Mouse (Mus musculus): ENCODE measurements around the gene Fez1. TPM values are rescaled to one million over a fixed set of nuclear protein-coding genes. Genes with fewer than 3 reads are reported as not detected.

Gene Fez1
- polyA plus RNA-seq, 1 experiment from 2014 or later: 2.3 TPM

GRCm38 (mm10) chr9:36833914-36834313 lies 12.2 kb downstream of the Fez1 start:
- WGBS: 43% methylated on average over 3 of the region's 3 CpGs
- ATAC-seq (ENCODE audit: extremely low read depth, insufficient number of reproducible peaks, low FRiP score, low TSS enrichment): no peak
- Histone ChIP-seq H3K27me3 (replicated peaks) (peaks cover 30% of the 10 kb centered on the region), H3K4me1 (peaks cover 9% of the 10 kb centered on the region), H3K27ac (replicated peaks) (no peak overlapping the region), H3K9me3 (no peaks in the 10 kb centered on the region), H3K36me3 (no peaks in the 10 kb centered on the region), H3K9ac (no peak overlapping the region), H3K4me2 (peak overlapping the region; percentile 87), H3K4me3 (peak overlapping the region; percentile 58; the same call in 1 of the 2 replicates)

GRCm38 (mm10) chr9:36846346-36846745 lies 24.7 kb downstream of the Fez1 start:
- H3K4me2 ChIP-seq: no peak overlapping the region
- H3K27me3 ChIP-seq (replicated peaks): no peaks in the 10 kb centered on the region
- ATAC-seq (ENCODE audit: extremely low read depth, insufficient number of reproducible peaks, low FRiP score, low TSS enrichment): no peak
- H3K4me3 ChIP-seq: no peak overlapping the region
- no peaks in the 10 kb centered on the region for H3K9me3 ChIP-seq
- H3K27ac ChIP-seq (replicated peaks): no peak overlapping the region
- no peaks in the 10 kb centered on the region for H3K36me3 ChIP-seq
- no peak overlapping the region for H3K9ac ChIP-seq
- no peaks in the 10 kb centered on the region for H3K4me1 ChIP-seq
- 46% methylated on average over 4 of the region's 4 CpGs for WGBS

- WGBS: 67% methylated on average over 2 of the region's 2 CpGs
- Histone ChIP-seq H3K36me3 (no peaks in the 10 kb centered on the region), H3K4me2 (no peak overlapping the region), H3K9me3 (no peaks in the 10 kb centered on the region), H3K9ac (no peak overlapping the region), H3K4me1 (no peaks in the 10 kb centered on the region), H3K4me3 (no peak overlapping the region), H3K27me3 (replicated peaks) (no peaks in the 10 kb centered on the region), H3K27ac (replicated peaks) (no peak overlapping the region)
- ATAC-seq (ENCODE audit: extremely low read depth, insufficient number of reproducible peaks, low FRiP score, low TSS enrichment): no peak
These were observed 27.0 kb downstream of the Fez1 start for GRCm38 (mm10) chr9:36848661-36849060.

- H3K9ac ChIP-seq: no peak overlapping the region
- H3K36me3 ChIP-seq: no peaks in the 10 kb centered on the region
- H3K27ac ChIP-seq (replicated peaks): no peak overlapping the region
- WGBS: 39% methylated on average over 1 of the region's 1 CpGs
- H3K4me1 ChIP-seq: no peaks in the 10 kb centered on the region
- H3K9me3 ChIP-seq: no peaks in the 10 kb centered on the region
- H3K4me2 ChIP-seq: no peak overlapping the region
- H3K4me3 ChIP-seq: no peak overlapping the region
- no peak for ATAC-seq (ENCODE audit: extremely low read depth, insufficient number of reproducible peaks, low FRiP score, low TSS enrichment)
- H3K27me3 ChIP-seq (replicated peaks): no peaks in the 10 kb centered on the region
These were observed 28.4 kb downstream of the Fez1 start for GRCm38 (mm10) chr9:36850091-36850490.

- Histone ChIP-seq H3K4me1 (no peaks in the 10 kb centered on the region), H3K4me3 (no peak overlapping the region), H3K27me3 (replicated peaks) (no peaks in the 10 kb centered on the region), H3K36me3 (no peaks in the 10 kb centered on the region), H3K9me3 (no peaks in the 10 kb centered on the region), H3K4me2 (no peak overlapping the region), H3K27ac (replicated peaks) (no peak overlapping the region), H3K9ac (no peak overlapping the region)
- ATAC-seq (ENCODE audit: extremely low read depth, insufficient number of reproducible peaks, low FRiP score, low TSS enrichment): no peak
- WGBS: 67% methylated on average over 2 of the region's 2 CpGs
These were observed 30.5 kb downstream of the Fez1 start for GRCm38 (mm10) chr9:36852175-36852574.

GRCm38 (mm10) chr9:36856351-36856750 lies 34.7 kb downstream of the Fez1 start:
- H3K27ac ChIP-seq (replicated peaks): no peak overlapping the region
- no peaks in the 10 kb centered on the region for H3K27me3 ChIP-seq (replicated peaks)
- 40% methylated on average over 2 of the region's 2 CpGs for WGBS
- H3K9ac ChIP-seq: no peak overlapping the region
- H3K4me2 ChIP-seq: no peak overlapping the region
- ATAC-seq (ENCODE audit: extremely low read depth, insufficient number of reproducible peaks, low FRiP score, low TSS enrichment): no peak
- H3K36me3 ChIP-seq: no peaks in the 10 kb centered on the region
- H3K4me1 ChIP-seq: no peaks in the 10 kb centered on the region
- H3K9me3 ChIP-seq: no peaks in the 10 kb centered on the region
- H3K4me3 ChIP-seq: no peak overlapping the region

GRCm38 (mm10) chr9:36857476-36858117 lies 35.9 kb downstream of the Fez1 start:
- Histone ChIP-seq H3K27ac (replicated peaks) (no peak overlapping the region), H3K4me2 (no peak overlapping the region), H3K36me3 (no peaks in the 10 kb centered on the region), H3K9ac (no peak overlapping the region), H3K4me3 (no peak overlapping the region), H3K27me3 (replicated peaks) (no peaks in the 10 kb centered on the region), H3K9me3 (no peaks in the 10 kb centered on the region), H3K4me1 (no peaks in the 10 kb centered on the region)
- WGBS: 32% methylated on average over 8 of the region's 8 CpGs
- no peak for ATAC-seq (ENCODE audit: extremely low read depth, insufficient number of reproducible peaks, low FRiP score, low TSS enrichment)

- no peaks in the 10 kb centered on the region for H3K36me3 ChIP-seq
- no peak overlapping the region for H3K27ac ChIP-seq (replicated peaks)
- no peaks in the 10 kb centered on the region for H3K9me3 ChIP-seq
- ATAC-seq (ENCODE audit: extremely low read depth, insufficient number of reproducible peaks, low FRiP score, low TSS enrichment): no peak
- 28% methylated on average over 4 of the region's 4 CpGs for WGBS
- H3K4me2 ChIP-seq: no peak overlapping the region
- H3K9ac ChIP-seq: no peak overlapping the region
- H3K4me1 ChIP-seq: no peaks in the 10 kb centered on the region
- no peak overlapping the region for H3K4me3 ChIP-seq
- H3K27me3 ChIP-seq (replicated peaks): no peaks in the 10 kb centered on the region
These were observed 37.0 kb downstream of the Fez1 start for GRCm38 (mm10) chr9:36858677-36859076.

- 66% methylated on average over 2 of the region's 2 CpGs for WGBS
- Histone ChIP-seq H3K27me3 (replicated peaks) (no peaks in the 10 kb centered on the region), H3K9me3 (no peaks in the 10 kb centered on the region), H3K4me3 (no peak overlapping the region), H3K9ac (no peak overlapping the region), H3K27ac (replicated peaks) (no peak overlapping the region), H3K4me2 (no peak overlapping the region), H3K4me1 (no peaks in the 10 kb centered on the region), H3K36me3 (no peaks in the 10 kb centered on the region)
- ATAC-seq (ENCODE audit: extremely low read depth, insufficient number of reproducible peaks, low FRiP score, low TSS enrichment): no peak
These were observed 40.9 kb downstream of the Fez1 start for GRCm38 (mm10) chr9:36862576-36862975.

GRCm38 (mm10) chr9:36863694-36864093 lies 42.0 kb downstream of the Fez1 start:
- H3K36me3 ChIP-seq: no peaks in the 10 kb centered on the region
- H3K27me3 ChIP-seq (replicated peaks): no peaks in the 10 kb centered on the region
- H3K27ac ChIP-seq (replicated peaks): no peak overlapping the region
- H3K4me1 ChIP-seq: no peaks in the 10 kb centered on the region
- no peak for ATAC-seq (ENCODE audit: extremely low read depth, insufficient number of reproducible peaks, low FRiP score, low TSS enrichment)
- no peak overlapping the region for H3K9ac ChIP-seq
- H3K4me2 ChIP-seq: no peak overlapping the region
- 57% methylated on average over 3 of the region's 3 CpGs for WGBS
- H3K9me3 ChIP-seq: no peaks in the 10 kb centered on the region
- H3K4me3 ChIP-seq: no peak overlapping the region

GRCm38 (mm10) chr9:36864862-36865813 lies 43.5 kb downstream of the Fez1 start:
- H3K36me3 ChIP-seq: no peaks in the 10 kb centered on the region
- H3K4me1 ChIP-seq: no peaks in the 10 kb centered on the region
- no peak overlapping the region for H3K4me2 ChIP-seq
- no peak overlapping the region for H3K27ac ChIP-seq (replicated peaks)
- H3K27me3 ChIP-seq (replicated peaks): no peaks in the 10 kb centered on the region
- ATAC-seq (ENCODE audit: extremely low read depth, insufficient number of reproducible peaks, low FRiP score, low TSS enrichment): no peak
- no peaks in the 10 kb centered on the region for H3K9me3 ChIP-seq
- no peak overlapping the region for H3K9ac ChIP-seq
- H3K4me3 ChIP-seq: no peak overlapping the region
- WGBS: 55% methylated on average over 4 of the region's 4 CpGs

All from heart, embryonic 13.5 days (tissue).